Mouse (Mus musculus) left cerebral cortex, postnatal 36 days (tissue): ENCODE results near the gene Vav2. TPM values are rescaled to one million over a fixed set of nuclear protein-coding genes. Genes with fewer than 3 reads are reported as not detected.

Experiments
- DNase-seq, 2 experiments: peaks; one replicate each; pipeline ENCODE4 v3.0.0; 2021 to 2022; ENCODE audit warnings: low spot score in 2 of 2, mixed read lengths in 1 of 2
- intact Hi-C: fragments of 180-260 bp; cut with DNase I; formaldehyde crosslinking; loops from one replicate; pipeline ENCODE4 v1.15.1; 2025
- total RNA-seq, 2 experiments: library from RNA; stranded (reverse); gene quantifications; 2 replicates each; pipeline ENCODE4 v1.2.3; 2021

Vav2 gene
- total RNA-seq, 2 experiments from 2014 or later: 9.6 to 12.3 TPM

- intact Hi-C loops: no loop called here
- no peak for DNase-seq
Measured at GRCm38 (mm10) chr2:27377876-27378275, 49.0 kb downstream of the Vav2 start.

GRCm38 (mm10) chr2:27377164-27377563 lies 49.7 kb downstream of the Vav2 start:
- intact Hi-C loops: no loop called here
- no peak for DNase-seq

GRCm38 (mm10) chr2:27375141-27375540 lies 51.7 kb downstream of the Vav2 start:
- intact Hi-C loops: no loop called here
- DNase-seq: no peak

DNA sequence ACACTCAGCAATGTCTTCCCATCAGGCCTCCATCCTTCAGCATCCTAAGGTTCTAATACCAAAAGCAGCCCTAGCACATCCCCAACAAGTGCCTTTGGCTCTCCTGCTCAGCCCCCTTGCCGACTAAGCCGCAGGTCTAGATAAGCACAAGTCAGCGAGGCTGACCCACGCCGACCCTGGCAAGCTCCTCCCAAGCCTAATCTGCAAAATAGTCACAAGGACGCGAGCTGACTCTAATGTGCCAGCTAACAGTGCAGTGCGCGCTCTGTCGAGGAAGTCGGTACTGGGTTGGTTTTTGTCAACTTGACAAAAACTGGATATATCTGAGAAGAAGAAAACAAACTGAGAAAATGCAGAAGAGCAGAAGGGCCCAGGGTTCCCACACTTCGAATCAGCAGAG lies 53.5 kb downstream of the Vav2 start:
- intact Hi-C loops: no loop called here
- DNase-seq: no peak

GRCm38 (mm10) chr2:27371450-27371849 lies 55.4 kb downstream of the Vav2 start:
- DNase-seq: no peak
- intact Hi-C loops: no loop called here

DNA sequence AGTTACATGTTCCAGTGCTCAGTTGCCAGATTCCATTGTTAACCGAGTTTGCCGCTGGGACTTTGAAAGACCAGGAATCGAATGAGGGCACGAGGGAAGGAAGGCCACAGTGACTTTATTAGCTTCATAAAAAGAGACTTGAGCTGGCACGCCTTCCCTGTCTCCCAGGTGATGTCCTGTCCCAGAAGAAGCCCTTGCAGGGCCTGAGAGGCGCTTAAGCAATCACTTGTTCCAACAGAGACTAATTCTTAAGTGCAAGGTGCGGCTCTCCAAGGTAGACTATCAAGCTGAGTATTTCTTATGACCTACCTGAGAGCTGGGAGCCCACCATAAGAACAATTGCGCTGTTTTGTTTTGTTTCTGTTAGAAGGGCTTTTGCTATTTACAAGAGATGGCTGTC lies 57.9 kb downstream of the Vav2 start:
- no peak for DNase-seq
- intact Hi-C loops: no loop called here

DNA sequence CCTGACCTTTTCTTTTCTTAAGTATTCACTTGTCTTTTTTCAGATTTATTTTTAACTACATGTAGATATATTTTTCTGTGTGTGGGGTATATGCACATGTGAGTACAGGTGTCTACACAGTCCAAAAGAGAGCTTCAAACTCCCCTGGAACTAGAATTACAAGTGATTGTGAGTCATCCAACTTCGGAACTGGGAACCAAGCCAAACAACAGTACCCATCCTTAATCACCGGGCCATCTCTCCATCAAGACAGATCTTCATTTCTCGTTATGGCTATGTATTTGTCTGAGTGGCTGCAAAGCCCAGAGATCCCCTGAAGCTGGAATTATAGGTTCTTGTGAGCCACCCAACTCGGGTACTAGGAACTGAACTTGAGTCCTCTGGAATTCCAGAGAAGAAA lies 61.5 kb downstream of the Vav2 start:
- DNase-seq: no peak
- intact Hi-C loops: no loop called here

DNA sequence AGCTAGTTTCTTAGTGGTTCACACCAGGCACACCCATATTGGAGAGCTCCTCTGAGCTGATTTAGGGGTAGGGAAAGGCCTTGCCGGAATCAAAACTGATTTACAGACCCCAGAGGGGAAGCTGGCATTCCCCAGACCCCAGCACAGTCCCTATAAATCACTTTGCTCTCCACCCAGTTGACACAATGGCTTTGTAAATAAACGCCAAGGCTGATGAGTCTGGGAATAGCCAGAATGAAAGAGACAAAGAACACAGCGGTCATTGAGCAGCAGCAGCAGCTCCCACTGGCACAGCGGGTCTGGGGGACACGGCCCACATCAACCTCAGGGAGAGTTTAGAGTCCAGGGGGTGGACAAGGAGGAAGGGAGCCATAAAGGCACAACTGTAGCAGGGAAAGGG lies 65.0 kb downstream of the Vav2 start:
- intact Hi-C loops: no loop called here
- DNase-seq: no peak

DNA sequence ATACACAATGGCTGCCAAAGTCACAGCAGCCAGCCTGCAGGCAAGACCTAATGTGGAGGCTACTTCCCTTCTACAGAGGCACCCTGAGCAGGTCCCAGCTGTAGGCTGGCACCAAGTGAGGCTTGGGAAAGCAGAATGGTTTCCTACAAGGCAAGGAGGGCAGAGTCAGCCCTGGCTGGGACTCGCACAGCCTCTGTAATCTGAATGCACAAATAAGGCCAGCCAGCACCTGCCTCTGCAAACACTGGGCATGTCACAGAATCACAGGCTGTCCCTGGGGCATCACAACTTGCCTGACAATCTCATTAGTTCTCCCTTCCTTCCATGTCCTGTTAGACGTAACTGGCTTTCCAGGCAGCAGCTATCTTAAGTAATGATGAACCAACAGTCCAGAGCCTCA lies 68.4 kb downstream of the Vav2 start:
- DNase-seq: no peak
- intact Hi-C loops: no loop called here

- DNase-seq: no peak
- intact Hi-C loops: no loop called here
Measured at GRCm38 (mm10) chr2:27355684-27356083, 71.1 kb downstream of the Vav2 start.

DNA sequence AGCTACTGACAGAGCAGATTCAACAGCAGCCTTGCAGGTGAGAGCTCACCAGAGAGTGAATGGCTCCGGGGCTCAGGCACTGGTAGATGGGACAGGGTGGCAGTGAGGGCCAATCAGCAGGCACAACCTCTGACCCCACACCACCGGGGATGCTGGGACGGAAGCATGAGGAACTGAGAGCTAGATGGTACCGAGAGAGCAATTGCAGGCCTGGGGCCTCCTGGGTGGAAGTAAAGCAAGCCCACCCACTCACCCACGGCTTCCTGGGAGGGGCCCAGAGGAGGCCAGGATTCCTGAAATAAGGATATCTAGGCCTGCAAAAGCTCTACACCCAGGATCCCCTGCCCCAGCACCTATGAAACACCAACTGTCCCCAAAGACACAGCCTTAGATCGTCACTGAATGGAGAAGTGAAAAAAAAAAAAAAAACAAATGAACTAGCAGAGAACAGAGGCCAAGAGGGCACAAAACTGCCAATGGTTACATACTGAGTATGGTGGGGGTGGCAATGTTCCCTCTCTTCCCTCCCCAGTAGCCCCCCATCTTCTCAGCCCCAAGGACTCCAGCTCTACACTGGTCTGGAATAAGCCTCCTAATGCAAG lies 72.1 kb downstream of the Vav2 start:
- DNase-seq: no peak
- intact Hi-C loops: no loop called here

- DNase-seq: no peak
- intact Hi-C loops: no loop called here
Measured at GRCm38 (mm10) chr2:27352720-27353119, 74.1 kb downstream of the Vav2 start.

DNA sequence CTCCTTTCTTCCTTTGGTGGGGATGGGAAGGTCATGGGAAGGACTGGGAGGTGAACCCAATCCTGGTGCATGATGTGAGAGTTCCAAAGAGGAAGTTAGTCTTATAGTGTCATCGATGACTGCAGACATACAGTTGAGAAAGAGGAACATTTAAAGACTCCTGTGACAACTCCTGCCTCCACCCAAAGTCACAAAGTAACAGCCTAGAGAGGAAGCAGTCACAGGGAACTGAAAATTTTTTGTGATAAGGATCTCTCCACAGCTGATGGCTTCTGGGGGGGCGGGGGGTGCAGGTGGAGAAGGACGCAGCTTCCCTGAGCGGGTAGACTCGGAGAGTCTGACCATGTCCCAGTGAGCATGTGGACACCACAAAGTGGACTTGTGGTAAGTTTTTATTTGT lies 76.5 kb downstream of the Vav2 start:
- intact Hi-C loops: no loop called here
- DNase-seq: no peak

- DNase-seq: no peak
- intact Hi-C loops: no loop called here
Measured at GRCm38 (mm10) chr2:27343984-27344453, 82.8 kb downstream of the Vav2 start.

GRCm38 (mm10) chr2:27340682-27341081 lies 86.2 kb downstream of the Vav2 start:
- no peak for DNase-seq
- intact Hi-C loops: no loop called here

GRCm38 (mm10) chr2:27339051-27339450 lies 87.8 kb downstream of the Vav2 start:
- DNase-seq: no peak

GRCm38 (mm10) chr2:27337261-27337660 lies 89.6 kb downstream of the Vav2 start:
- DNase-seq: no peak
- intact Hi-C loops: no loop called here

More at GRCm38 (mm10) chr2:27339051-27339450, 87.8 kb downstream of the Vav2 start:
- intact Hi-C loops: no loop called here

DNA sequence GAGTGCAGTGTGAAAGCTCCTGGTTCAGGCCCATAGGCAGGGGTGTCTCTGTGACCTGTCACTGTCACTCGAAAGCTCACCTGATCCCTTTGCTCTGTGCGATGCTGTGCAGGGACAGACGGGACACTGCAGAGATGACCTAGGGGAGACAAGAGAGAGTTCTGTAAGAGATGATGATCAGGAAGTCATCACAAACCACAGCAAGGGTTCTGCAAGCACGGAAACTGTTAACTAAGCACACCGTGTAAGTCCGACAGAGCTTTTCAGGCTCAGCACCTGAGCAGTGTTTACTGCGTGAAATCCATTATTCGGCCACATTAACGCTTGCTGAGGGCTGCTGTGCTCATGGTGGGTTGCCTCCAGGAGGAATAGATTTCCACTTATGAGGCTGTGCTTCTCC lies 90.2 kb downstream of the Vav2 start:
- intact Hi-C loops: no loop called here
- no peak for DNase-seq

GRCm38 (mm10) chr2:27334816-27335215 lies 92.0 kb downstream of the Vav2 start:
- DNase-seq: peak in 1 of 2 experiments; percentile 15
- intact Hi-C loops: no loop called here

- intact Hi-C loops: no loop called here
- no peak for DNase-seq
Measured at GRCm38 (mm10) chr2:27331560-27331959, 95.3 kb downstream of the Vav2 start.

DNA sequence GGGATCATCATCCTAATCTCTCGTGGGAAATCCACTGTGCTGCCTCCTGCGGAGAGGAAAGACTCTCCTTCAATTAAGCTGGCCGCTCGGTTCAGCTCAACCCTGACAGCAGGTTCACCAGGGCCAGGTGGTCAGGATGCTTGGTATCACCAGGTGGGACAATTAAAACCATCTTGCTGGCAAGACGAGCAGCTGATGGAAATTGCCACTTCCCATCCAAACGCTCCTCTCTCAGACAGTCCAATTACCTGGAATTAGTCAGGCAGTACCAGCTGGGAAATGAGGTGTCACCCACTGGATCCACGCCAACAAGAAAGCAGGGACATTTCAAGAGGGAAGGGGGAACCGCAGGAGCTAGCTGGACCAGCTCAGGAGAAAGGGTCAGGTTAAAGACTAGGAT lies 96.4 kb downstream of the Vav2 start:
- intact Hi-C loops: no loop called here

GRCm38 (mm10) chr2:27329386-27330060 lies 97.3 kb downstream of the Vav2 start:
- intact Hi-C loops: no loop called here
- no peak for DNase-seq

More for the DNA sequence above, 96.4 kb downstream of the Vav2 start:
- DNase-seq: no peak
